Mouse (Mus musculus) gonadal fat pad, adult 2 months (tissue): ENCODE measurements at regions not wholly inside any gene's neighbourhood (a gene's known extent, or its start where the extent isn't known, plus 50 kb on each side); places are given as distances from the start of the nearest gene placed in this dataset.
"Not testable (repeated sequence)": the region's sequence is repeated elsewhere in the genome, so short reads cannot be mapped to it uniquely, and the experiment has no call there.

Experiments
- DNase-seq: peaks from one replicate; pipeline ENCODE4 v3.0.0-alpha.2; 2012; ENCODE audit warnings: low read depth

DNA sequence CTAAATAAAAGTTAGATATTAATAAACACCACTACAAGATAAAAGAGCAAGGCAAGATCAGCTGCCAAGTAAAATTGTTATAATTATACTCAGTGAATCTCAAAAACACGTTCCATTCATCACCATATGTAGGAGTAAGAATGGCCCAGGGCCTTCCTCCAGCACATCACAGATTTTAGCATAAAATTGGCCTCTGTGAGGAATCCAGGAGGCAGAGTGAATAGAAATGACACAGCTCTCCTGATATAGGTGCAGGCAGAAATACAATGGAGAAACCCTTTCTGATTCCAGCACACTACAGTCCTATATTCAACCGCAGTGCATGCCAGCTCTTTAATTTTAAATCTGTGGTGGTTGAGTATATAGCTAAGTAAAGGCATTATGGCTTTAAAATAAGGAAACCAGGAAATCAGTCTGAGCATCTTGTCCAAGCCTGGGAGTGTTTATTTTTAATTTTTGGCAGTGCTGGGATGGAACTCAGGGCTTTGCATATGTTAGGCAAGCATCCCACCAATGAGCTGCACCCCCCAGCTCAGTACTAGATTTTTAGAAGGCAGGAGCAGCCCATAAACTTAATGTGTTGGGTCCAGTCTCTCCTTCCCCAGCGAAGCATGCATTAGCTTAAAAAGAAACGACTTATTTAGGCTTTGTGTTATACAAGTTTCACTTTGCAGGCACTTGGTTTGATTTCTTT, 158.3 kb upstream of the Ptprz1 start:
- DNase-seq: no peak

DNA sequence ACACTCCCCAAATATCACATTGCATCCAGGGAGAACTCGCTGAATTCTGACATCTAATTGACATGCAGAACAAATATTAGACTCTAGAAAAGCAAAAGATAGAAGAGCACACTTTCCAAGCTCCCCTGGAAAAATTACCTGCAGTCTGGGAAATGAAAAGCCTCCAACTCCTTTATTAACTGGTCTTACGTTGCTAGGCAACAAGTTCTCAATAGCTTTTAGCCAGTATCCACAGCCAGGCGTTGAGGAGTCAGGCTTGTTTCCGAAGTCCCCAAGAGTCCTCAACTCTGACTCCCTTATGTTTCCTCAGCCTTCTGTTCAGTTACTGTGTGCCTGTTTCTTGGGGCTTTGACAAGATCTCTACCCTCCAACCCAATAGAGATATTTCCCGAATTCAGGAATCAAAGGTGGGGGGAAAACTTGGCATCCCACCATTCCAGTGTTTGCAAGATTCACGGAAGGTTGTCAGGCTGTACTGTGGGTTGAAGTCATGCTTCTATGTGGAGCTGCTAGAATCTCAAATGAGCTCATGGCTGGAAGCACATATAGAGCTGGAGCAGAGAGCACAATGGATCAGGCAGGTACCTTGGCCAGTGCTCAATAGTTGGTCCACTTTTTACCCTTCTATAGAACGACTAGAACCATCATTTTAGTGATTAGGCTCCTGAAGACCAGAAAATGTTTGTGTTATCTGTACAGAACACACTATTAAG, 159.0 kb upstream of the Ptprz1 start:
- DNase-seq: no peak

DNA sequence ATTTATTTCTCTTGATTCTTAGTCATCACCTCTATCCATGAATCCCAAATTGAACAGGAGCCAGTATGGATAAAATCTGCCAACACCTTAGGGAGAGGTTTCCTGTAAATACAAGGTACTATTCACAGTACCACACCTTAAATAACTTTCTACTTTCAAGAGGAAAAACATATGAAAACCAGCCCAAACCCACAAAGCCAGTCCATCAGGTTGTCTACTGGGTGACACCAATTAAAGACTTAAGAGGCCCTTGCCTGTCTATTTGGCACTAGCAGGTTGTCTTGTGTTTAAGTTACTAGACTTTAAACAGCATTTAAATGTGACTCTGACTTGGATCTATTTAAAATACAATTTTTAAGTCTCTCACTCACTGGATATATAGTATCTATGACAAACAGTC, 177.1 kb upstream of the Ptprz1 start:
- no peak for DNase-seq

DNA sequence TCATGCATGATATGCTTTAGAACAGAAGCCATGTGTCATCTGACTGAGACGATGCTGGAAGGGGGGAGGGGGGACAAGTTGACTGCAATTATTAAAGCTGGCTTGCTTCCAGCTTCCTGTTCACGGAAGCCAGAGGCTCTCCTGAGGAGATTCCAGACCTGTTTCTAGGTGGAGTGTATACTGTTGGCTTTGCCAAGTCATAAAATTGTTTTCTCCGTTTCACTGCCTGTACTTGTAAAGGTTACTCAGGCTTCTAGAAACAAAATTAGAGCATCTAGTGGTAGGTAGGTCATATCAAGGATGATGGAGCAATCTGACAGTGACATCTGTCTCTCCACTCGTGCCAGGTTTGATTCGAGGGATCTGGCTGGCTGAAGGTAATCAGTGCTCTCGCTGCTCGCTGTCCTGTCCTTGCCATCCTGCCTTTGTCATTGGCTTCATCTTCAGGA, 186.6 kb upstream of the Ptprz1 start:
- no peak for DNase-seq

DNA sequence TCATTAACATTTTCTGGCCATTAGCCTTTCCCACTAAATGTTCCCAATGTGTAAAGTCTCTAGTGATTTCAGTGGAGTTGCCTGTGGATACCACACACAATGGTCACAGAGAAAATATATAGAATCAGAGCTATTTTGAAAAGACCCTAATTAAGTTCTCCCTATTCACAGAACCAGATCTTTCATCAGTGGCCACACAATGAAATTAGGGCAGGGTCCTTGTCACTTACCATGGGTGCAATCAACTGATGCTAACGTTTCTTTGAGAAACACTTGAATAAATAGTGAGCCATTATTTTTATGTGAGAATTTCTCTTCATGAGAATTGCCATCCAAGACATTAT, 200.7 kb upstream of the Ptprz1 start:
- no peak for DNase-seq

DNA sequence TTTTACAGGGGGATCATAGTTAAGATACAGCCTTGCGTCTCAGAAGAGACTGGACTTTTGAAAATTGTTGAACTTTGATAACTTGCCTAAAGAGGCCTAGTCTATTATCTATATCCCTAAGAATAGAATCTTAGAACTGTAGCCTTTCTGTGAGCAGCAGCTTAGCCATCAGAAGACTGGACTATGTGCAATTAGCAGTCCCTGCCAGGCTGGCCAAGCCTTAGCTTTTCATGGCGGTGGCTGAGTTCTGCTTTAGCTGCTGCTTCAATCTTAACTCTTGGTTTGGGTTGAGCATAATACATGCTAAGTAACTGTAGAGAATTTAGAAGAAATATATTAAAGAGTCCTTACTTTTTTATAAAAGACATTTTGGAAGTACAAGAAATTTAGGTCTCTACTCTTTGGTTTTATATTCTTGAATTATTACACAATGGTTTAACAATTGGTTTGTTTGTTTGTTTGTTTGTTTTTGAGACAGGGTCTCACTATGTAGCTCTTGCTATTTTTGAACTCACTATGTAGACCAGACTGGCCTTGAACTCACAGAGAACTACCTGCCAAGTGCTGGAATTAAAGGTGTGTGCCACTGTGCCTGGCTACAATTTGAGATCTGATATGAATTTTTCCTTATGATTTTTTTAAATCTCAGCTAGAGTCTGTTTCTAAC, 201.2 kb upstream of the Ptprz1 start:
- DNase-seq: no peak

DNA sequence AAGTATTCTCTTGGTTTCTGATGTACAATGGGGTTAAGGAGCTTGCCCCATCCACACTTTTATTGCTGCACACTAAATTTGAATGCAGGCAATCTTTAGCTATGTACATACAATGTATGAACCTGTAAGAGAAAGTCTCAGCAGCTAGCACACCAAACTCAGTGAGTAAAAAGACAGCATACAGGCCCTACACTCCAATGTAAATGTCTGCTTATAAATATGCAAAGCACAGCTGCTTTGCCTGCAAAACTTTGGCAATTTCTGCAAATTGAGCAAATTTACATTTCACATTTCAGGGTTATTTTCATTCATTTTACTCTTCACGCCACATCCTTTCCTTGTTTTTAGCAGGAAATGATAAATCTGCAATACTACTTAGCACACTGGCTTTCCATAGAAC, 203.8 kb upstream of the Ptprz1 start:
- no peak for DNase-seq

DNA sequence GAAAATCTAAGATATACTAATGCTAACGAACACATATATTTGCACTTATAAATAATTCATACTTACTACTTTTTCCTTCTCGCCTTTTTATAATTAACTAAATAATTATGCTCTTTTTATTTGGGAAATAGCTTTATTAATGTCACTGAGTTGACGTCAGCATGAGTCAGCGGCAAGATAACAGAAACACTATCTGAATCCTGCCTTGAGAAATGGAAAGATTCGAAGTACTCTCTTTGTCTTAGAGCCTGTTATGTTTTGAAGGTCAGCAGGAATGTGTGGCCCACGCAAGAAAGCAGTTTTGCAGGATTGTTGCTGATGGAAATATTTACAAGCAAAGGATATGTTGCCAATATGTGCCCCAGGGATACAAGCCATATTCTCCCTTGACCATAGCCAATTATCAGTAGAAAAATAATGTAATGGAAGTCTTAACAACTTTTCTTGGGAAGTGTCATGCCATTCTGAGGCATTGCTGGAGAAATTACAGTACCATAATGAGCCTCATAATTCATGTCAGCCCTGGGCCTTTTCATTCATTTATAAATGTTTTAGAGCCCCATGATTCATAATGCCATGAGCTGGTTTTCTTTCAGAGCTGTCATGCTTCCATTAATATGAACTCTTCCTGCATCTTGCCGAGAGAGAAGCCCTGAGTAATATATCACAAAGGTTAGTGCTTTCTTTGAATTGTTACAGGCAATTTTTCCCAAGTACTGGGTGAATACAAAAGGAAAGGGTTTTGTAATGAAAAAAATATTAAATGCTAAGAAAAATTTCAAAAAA, 206.9 kb upstream of the Ptprz1 start:
- no peak for DNase-seq

DNA sequence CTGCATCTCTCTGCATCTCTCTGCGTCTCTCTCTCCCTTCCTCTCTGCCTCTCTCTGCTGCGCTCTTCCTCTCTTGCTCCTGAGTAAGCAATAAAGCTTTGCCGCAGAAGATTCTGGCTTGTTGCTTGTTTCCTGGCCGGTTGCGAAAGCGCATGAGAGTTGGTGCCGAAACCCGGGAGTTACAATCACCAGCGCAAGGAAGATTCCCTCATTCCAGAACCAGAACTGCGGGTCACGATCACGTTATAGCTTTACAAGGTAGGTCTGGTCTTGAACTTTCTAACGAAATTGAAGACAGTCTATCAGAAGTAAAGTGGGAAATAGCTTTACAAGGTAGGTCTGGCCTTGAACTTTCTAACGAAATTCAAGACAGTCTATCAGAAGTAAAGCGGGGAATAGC, 217.9 kb upstream of the Ptprz1 start:
- DNase-seq: not testable (repeated sequence)

DNA sequence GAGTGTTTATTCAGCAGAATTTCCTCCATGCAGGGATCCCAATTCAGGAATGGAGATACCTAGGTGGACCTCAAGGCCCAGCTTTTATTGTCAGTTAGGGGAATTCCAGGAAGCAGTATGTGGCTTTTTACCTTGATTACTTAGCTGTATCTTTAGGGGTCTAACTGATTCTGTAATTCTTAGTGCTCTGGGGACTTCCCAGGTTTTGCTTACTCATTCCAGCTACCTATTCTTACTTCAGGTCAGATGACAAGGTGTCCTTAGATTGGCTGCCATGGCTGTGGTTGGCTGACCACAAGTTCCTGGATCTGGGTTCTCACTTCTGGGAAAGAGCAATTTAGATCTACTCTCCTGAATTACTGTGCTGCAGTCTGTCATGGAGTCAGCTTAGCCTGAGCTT, 235.2 kb upstream of the Ptprz1 start:
- DNase-seq: no peak

DNA sequence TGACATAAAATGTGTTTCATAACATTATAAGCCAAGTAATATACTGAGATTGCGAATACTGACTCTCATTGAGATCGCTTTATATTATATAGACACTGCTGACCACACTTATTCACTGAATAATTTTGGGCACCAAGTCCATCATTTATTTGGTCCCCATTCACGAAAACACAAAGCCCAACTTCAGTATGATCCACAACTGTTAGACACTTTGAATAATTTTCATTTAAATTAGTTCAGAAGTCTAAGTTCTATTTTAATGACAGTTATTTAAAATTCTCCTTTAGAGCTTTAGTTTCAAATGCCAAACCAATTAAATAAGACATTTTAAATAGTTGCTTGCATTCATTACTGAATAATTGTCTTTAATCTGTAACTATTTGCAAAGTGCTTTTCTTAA, 240.2 kb upstream of the Ptprz1 start:
- no peak for DNase-seq

DNA sequence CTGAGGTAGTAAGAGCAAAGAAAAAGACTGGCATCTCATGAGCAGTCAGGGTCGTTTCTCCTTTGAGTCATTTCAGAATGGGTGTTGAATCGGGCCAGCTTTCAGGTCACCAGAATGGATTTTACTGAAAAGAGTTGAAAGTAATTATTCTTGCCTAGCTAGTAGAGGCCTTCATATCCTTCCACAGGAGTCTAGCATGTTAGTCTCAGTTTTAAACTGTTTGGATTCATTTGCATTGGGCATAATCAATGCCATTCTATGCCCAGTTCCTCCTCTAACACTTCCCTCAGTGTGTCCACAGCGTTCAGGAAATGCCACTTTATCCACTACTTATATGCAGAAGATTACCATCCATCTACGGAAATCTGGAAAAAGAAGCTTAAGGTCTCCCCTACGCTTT, 240.6 kb upstream of the Ptprz1 start:
- no peak for DNase-seq

DNA sequence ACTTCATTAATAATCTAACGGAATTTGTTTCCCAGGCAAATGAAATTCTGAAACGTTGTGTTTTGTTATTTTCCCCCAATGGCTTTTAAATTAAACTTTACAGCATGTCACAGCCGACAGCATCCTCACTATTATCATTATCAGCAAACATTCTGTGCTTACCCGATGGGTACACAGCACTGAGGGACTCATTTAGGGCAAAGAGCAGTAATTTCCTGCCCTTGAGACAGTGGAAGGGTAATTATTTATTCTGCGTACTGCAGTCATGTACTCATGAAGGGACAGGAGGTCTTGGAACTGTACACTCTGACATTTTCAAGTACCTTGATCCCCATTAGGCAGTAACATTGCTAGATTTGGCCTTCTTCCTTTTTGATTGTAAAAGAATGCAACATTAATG, 235.5 kb upstream of the Fam3c start:
- no peak for DNase-seq

DNA sequence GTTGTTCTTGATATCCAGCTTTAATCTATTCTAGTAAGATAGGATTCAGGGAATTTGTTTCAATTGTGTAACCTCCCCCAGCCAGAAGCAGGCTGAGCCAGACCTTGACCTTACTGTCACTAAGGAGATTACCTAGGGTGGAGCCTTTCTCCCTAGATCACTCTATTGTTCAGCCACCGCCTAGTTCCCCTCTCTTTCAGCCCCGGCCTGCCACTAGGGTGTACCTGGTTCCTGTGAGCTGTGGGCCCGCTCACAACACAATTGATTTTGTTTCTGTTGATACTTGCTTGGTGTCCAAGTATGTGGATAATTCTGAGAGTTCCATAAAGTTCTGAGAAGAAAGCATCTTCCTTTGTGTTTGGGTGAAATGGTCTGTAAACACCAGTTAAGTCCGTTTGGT, 228.8 kb upstream of the Fam3c start:
- DNase-seq: no peak

DNA sequence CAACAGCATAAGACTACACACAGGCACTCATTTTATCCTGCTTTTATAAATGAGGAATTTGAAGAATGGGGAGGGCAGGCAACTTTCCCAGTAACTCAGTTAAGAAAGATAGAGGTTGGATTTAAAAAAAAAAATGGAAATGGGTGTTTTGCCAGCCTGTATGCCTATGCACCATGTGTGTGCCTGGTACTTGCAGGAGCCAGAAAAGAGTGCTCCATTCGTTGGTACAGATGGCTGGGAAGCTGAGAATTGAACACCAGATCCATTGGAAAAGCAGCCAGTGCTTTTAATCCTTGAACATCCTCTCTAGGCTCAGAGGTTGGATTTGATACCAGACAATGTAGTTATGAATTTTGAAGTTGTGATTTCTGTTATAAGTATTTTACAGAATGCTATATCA, 216.9 kb upstream of the Fam3c start:
- DNase-seq: no peak

DNA sequence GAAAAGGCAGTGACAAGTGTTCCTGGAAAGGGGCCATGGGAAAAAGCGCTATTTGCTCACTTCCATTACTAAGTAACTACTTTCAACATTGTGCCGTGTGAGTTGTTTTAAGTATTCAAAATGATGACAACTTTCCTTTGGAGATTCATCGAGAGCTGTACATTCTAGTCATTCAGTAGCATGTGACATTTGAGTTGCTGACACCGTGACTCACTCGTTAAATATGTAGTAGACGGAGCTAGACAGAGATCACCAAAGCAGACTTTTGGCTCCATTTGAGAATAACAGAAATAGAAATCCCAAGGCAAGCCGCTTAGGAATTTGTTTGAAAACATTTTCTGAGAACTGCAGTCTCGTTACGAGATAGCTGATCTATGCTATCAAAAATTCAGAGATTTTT, 211.8 kb upstream of the Fam3c start:
- no peak for DNase-seq

DNA sequence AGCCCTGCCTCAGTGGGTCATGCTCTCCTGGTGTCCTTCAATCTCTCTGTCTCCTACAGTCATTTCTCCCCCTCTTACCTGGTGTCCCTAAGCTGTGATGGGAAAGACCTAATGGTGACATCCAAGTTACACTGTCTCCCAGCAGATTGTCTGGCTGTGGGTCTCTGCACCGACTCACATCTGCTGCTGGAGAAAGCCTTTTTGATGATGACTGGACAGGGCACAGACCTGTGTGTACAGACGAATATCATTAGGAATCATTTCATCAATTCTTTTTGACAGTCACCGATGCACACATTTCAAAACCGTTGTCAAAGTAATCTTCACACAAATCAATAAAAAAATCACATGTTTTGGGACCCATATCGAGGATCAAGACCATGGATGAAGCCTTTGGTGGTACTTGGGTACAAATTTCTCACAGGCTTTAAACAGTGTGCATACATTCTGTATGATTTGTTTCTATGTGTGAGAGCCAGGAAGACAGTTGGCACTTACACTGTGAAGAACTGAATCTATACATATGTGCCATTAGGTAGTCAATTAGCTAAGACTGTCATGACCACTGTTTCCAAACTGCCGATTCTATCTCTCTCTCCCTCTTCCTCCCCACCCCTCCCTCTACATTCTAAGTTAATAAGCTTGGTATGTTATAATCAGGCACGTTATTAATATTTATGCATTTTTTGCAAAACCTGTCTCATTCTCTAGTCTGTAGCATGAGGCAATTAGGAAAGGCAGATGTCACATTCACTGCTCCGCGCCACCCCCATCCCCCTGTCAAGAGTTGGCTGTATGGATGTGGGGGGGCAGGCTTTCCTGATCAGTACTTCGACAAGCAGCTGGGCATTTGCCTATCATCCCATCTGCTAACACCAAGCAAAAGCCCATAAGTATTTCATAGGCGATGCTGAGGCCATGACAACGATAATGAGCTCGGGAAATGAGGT, 192.5 kb upstream of the Fam3c start:
- no peak for DNase-seq

DNA sequence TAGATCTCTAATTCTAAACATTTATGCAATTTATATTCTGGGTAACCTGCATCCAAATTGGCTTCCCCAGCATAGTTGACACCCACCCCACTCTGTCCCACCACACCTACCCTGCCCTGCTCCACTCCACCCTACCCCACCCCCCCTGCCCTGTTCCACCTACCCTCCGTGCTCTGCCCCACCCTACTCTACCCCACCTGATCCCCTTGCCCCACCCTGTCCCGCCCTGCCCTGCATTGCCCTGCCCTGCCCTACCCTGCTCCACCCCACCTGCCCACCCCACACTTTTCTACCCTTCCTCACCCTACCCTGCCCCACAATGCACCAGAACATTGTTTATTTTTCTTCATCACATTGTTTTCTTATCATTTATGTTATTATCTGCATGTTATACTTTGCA, 185.6 kb upstream of the Fam3c start:
- no peak for DNase-seq

DNA sequence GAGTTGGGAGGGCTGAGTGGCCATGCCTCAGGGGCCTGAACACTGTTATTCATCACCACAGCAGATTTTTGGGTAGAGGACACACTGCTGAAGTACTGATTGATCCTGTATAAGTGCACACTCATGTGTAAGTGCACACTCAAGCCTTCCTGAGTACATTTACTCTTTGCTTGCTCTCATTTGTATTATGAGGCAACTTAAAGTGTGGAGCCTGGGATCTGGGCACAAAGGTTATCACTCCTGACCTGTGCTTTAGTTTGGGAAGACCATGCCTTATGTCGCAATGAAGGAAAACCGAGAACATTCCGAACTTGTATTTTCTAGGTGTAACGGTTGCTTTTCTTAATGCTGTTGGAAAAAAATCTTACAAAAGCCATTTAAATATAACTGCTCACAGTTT, 182.2 kb upstream of the Fam3c start:
- DNase-seq: no peak

DNA sequence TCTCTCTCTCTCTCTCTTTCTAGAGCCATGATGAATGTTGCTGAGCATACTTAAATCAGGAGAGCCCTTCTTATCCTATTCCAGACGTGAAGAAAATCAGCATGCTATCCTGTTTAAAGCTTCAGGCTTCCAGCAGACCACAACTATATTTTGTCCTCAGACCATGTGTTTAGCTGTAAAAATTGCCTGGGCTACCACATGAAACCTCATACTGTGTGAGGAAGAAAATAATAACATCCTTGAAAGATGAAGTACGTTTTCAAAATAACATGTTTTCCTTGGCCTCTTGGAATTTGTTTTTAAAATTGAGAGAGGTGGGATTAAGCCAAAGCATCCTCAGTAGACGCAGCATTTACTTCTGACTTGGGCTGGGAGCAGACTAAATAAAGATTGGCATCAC, 168.3 kb upstream of the Fam3c start:
- DNase-seq: no peak

DNA sequence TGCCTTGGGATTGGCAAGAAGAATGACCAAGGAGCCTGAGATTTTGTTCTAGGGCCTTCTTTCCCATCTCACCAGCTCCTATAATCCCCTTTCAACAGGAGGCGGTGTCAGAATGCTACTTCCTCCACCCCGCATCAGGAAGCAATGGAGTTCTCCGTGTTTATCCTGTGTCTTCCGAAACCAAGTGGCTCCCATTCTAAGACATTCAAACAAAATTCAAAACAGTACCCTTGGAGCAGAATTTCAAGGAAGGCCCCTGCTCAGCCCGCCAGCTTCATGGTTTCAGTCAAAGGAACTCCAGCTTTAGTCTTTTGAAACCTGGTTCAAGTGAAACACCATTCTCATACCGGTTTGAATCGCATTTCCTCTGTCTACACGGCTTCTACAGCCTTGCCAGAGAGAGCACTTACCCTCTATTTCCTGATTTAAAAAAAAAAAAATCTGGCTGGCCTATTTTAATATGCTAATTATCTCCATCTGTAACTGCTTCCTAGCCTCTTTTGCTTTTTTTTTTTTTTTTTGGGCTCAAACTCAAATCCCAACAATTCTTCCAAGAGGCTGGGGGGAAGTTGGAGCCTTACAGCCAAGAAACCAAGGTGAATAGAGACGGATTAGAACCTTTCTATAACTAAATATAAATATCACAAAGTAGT, 167.7 kb upstream of the Fam3c start:
- no peak for DNase-seq
